Mouse (Mus musculus) frontal cortex, adult 2 months (tissue): ENCODE measurements around the gene Zscan29. TPM values are rescaled to one million over a fixed set of nuclear protein-coding genes. Genes with fewer than 3 reads are reported as not detected.
A peak's percentile ranks its signal among the peaks of the same experiment; 100 is the strongest.

ENCODE experiments used
- DNase-seq, 2 experiments: peaks; one replicate each; pipeline ENCODE4 v3.0.0; 2022; ENCODE audit warnings: low spot score in 1 of 2; ENCODE audit errors: extremely low spot score in 1 of 2
- polyA plus RNA-seq: library from polyadenylated mRNA; depleted of rRNA; stranded (reverse); fragments of >200 nt; gene quantifications from 2 replicates; pipeline ENCODE4 v1.2.3, GENCODE M21; 2012; rRNA removed

Zscan29 gene
- 3.8 and 4.0 TPM in 2 replicates for polyA plus RNA-seq

- DNase-seq, result peak; percentile 41 to 87
These were observed at the start of gene Zscan29 for GRCm38 (mm10) chr2:121170980-121171742. Gene Zscan29 (minus strand): TSS chr2:121171125.

GRCm38 (mm10) chr2:121219994-121220393 lies 49.1 kb upstream of the Zscan29 start:
- no peak for DNase-seq

GRCm38 (mm10) chr2:121219177-121219576 lies 48.3 kb upstream of the Zscan29 start:
- DNase-seq, result no peak

- no peak for DNase-seq
These were observed 43.6 kb upstream of the Zscan29 start for GRCm38 (mm10) chr2:121214491-121214890.

- DNase-seq, result no peak
These were observed 35.6 kb upstream of the Zscan29 start for GRCm38 (mm10) chr2:121206541-121206940.

- peak in 1 of 2 experiments; percentile 47 for DNase-seq
These were observed 33.4 kb upstream of the Zscan29 start for GRCm38 (mm10) chr2:121204276-121204675.

GRCm38 (mm10) chr2:121195466-121195865 lies 24.5 kb upstream of the Zscan29 start:
- DNase-seq, result peak; percentile 63 to 72

GRCm38 (mm10) chr2:121188530-121188929 lies 17.6 kb upstream of the Zscan29 start:
- no peak for DNase-seq

GRCm38 (mm10) chr2:121184142-121184541 lies 13.2 kb upstream of the Zscan29 start:
- DNase-seq, result no peak

- DNase-seq, result no peak
These were observed 12.5 kb upstream of the Zscan29 start for GRCm38 (mm10) chr2:121183431-121183830.

GRCm38 (mm10) chr2:121178828-121179479 lies 8.0 kb upstream of the Zscan29 start:
- no peak for DNase-seq

GRCm38 (mm10) chr2:121170481-121170971 lies 399 bp downstream of the Zscan29 start, which contains the start of gene Tubgcp4:
Gene Tubgcp4 (plus strand): TSS chr2:121170654.
- DNase-seq, result peak in 1 of 2 experiments; percentile 20

GRCm38 (mm10) chr2:121169902-121170301 lies 1.0 kb downstream of the Zscan29 start:
- no peak for DNase-seq

GRCm38 (mm10) chr2:121169173-121169572 lies 1.8 kb downstream of the Zscan29 start:
- DNase-seq, result no peak

- no peak for DNase-seq
These were observed 17.8 kb downstream of the Zscan29 start for GRCm38 (mm10) chr2:121153100-121153499.

GRCm38 (mm10) chr2:121149679-121150078 lies 21.2 kb downstream of the Zscan29 start:
- no peak for DNase-seq

- no peak for DNase-seq
These were observed 28.5 kb downstream of the Zscan29 start for GRCm38 (mm10) chr2:121142415-121142814.

- DNase-seq, result no peak
These were observed 29.5 kb downstream of the Zscan29 start for GRCm38 (mm10) chr2:121141216-121142035.

GRCm38 (mm10) chr2:121140018-121140882 lies 30.7 kb downstream of the Zscan29 start, which contains the start of the genes Adal and Lcmt2:
Gene Adal (plus strand): TSS chr2:121140428.
Gene Lcmt2 (minus strand): TSS chr2:121140653.
- DNase-seq, result peak; percentile 73 to 92
